Mouse (Mus musculus): Measurements from ENCODE around the gene Tbk1.

DNA sequence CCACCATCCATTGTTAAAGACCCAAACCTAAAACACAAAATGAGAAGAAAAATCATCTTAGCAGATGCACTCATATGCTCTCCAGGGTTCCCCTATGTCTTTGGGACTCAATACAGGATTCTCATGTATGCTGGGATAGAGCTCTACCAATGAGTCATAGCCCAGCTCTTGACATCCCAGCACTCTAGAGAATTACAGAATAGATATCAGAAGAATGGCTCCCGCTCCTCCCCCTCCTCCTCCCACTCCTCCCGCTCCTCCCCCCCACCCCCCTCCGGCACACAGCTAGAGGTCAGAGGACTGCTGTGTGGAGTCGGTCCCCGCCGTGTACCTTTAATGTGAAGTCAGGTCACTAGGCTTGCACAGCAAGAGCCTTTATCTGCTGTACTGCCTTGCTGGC is 39.4 kb downstream of the Tbk1 start:
- TF ChIP-seq CTCF (IDR thresholded peaks at IDR 0.05; ENCODE audit: insufficient read depth, low read depth, low read length) = no peak
- TF ChIP-seq POLR2A (IDR thresholded peaks at IDR 0.05; ENCODE audit: insufficient read depth, low read depth, low read length) = no peak
